Mouse (Mus musculus) limb, embryonic 12.5 days (tissue): ENCODE measurements around the gene Slc47a2. TPM values are rescaled to one million over a fixed set of nuclear protein-coding genes. Genes with fewer than 3 reads are reported as not detected.

Experiments used
- ATAC-seq: fragments of 200-750 bp; cut with Nextera tagmentation; 2 replicates; pipeline ENCODE4 v1.8.0; 2017; ENCODE audit warnings: low read depth, moderate TSS enrichment; ENCODE audit not compliant: insufficient number of reproducible peaks, insufficient read depth, low FRiP score, low TSS enrichment
- H3K27ac ChIP-seq: fragments of 300-500 bp; sonication (generic); 2 replicates; pipeline ENCODE4 v1.5.1; 2016; ENCODE audit warnings: mild to moderate bottlenecking, moderate library complexity
- H3K27me3 ChIP-seq: fragments of 300-500 bp; sonication (generic); 2 replicates; pipeline ENCODE4 v1.6.1; 2016; ENCODE audit warnings: mild to moderate bottlenecking, moderate library complexity
- H3K36me3 ChIP-seq: fragments of 300-500 bp; sonication (generic); 2 replicates; pipeline ENCODE4 v1.6.1; 2016; ENCODE audit warnings: mild to moderate bottlenecking, moderate library complexity
- H3K4me1 ChIP-seq: fragments of 300-500 bp; sonication (generic); replicated peaks from 2 replicates; pipeline ENCODE4 v1.6.1; 2016
- H3K4me2 ChIP-seq: fragments of 300-500 bp; sonication (generic); 2 replicates; pipeline ENCODE4 v1.6.1; 2016; ENCODE audit warnings: mild to moderate bottlenecking, moderate library complexity
- H3K4me3 ChIP-seq: fragments of 300-500 bp; sonication (generic); replicated peaks from 2 replicates; pipeline ENCODE4 v1.5.1; 2016; ENCODE audit warnings: mild to moderate bottlenecking
- H3K9ac ChIP-seq: fragments of 300-500 bp; sonication (generic); replicated peaks from 2 replicates; pipeline ENCODE4 v1.6.1; 2016; ENCODE audit warnings: mild to moderate bottlenecking, moderate library complexity
- H3K9me3 ChIP-seq: fragments of 300-500 bp; sonication (generic); 2 replicates; pipeline ENCODE4 v1.6.1; 2016; ENCODE audit warnings: mild to moderate bottlenecking, moderate library complexity
- WGBS: fragments of 180-500 bp; shearing (Covaris S2); methylation state at CpG from one replicate; pipeline ENCODE4 v1.1.7; 2016; 5-methylcytosine and 5-hydroxymethylcytosine counted together
- polyA plus RNA-seq: library from polyadenylated mRNA; unstranded; fragments of >200 nt; fragmentation: Nextera tagmentation; extraction: Ambion mirVana; gene quantifications from 2 replicates; pipeline ENCODE4 v1.2.1, GENCODE M21; 2016

The Slc47a2 gene
- polyA plus RNA-seq, 1 experiment from 2014 or later, result not detected

- Histone ChIP-seq H3K9ac (peak within 1 kb of the TSS; percentile 77), H3K4me3 (peak within 1 kb of the TSS; percentile 68), H3K36me3 (peaks cover 22% of the 10 kb centered on the region), H3K4me1 (peaks cover 5% of the 10 kb centered on the region; the same call in 1 of the 2 replicates), H3K4me2 (peak within 1 kb of the TSS; percentile 78), H3K9me3 (no peaks in the 10 kb centered on the region), H3K27ac (peak within 1 kb of the TSS; percentile 92), H3K27me3 (peaks cover 4% of the 10 kb centered on the region; the same call in 1 of the 2 replicates)
- 1% methylated on average over 58 of the region's 58 CpGs for WGBS
- peak; percentile 99 for ATAC-seq
These were observed 75.8 kb downstream of the Slc47a2 start, which contains the start of gene Aldh3a2 for GRCm38 (mm10) chr11:61266551-61267533. Gene Aldh3a2, minus strand, starts transcription at chr11:61267464.

- Histone ChIP-seq H3K4me1 (peaks cover 5% of the 10 kb centered on the region; the same call in 1 of the 2 replicates), H3K4me2 (no peak overlapping the region), H3K27ac (no peak overlapping the region), H3K4me3 (no peak overlapping the region), H3K9me3 (no peaks in the 10 kb centered on the region), H3K9ac (no peak overlapping the region), H3K36me3 (peaks cover 45% of the 10 kb centered on the region), H3K27me3 (peaks cover 4% of the 10 kb centered on the region; the same call in 1 of the 2 replicates)
- WGBS, result 91% methylated on average over 1 of the region's 1 CpGs
- ATAC-seq, result no peak
These were observed 78.8 kb downstream of the Slc47a2 start for GRCm38 (mm10) chr11:61263841-61264240.

- ATAC-seq, result no peak
- Histone ChIP-seq H3K27ac (no peak overlapping the region), H3K4me3 (no peak overlapping the region), H3K4me1 (peaks cover 5% of the 10 kb centered on the region; the same call in 1 of the 2 replicates), H3K4me2 (no peak overlapping the region), H3K27me3 (no peaks in the 10 kb centered on the region), H3K9ac (no peak overlapping the region), H3K9me3 (no peaks in the 10 kb centered on the region), H3K36me3 (peaks cover 56% of the 10 kb centered on the region)
- WGBS, result 92% methylated on average over 14 of the region's 14 CpGs
These were observed 80.1 kb downstream of the Slc47a2 start for GRCm38 (mm10) chr11:61262516-61262915.

GRCm38 (mm10) chr11:61259106-61259505 is 83.6 kb downstream of the Slc47a2 start:
- no peak overlapping the region for H3K4me3 ChIP-seq
- H3K4me2 ChIP-seq, result no peak overlapping the region
- H3K27me3 ChIP-seq, result no peaks in the 10 kb centered on the region
- no peak for ATAC-seq
- peaks cover 75% of the 10 kb centered on the region for H3K36me3 ChIP-seq
- no peak overlapping the region for H3K27ac ChIP-seq
- no peaks in the 10 kb centered on the region for H3K4me1 ChIP-seq
- 93% methylated on average over 6 of the region's 6 CpGs for WGBS
- no peak overlapping the region for H3K9ac ChIP-seq
- H3K9me3 ChIP-seq, result no peaks in the 10 kb centered on the region

DNA sequence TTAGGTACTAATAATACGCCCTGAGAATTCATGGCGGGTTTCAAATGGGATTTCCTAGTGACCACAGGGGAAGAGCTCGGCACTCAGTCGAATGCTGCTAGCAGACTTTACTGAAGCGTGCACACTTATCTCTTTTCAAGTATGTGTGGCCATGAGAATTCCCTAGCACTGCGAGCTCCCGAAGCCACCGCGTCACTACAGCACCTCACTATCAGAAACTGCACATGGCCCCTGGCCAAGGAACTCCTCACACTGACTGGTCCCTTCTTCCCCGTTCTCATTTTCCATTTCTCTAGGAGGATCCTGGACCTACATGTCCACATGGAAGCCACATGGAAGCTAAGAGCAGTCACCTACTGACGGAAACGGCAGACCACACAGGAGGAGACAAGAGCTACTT is 89.9 kb downstream of the Slc47a2 start:
- Histone ChIP-seq H3K27ac (no peak overlapping the region), H3K27me3 (no peaks in the 10 kb centered on the region), H3K9ac (no peak overlapping the region), H3K36me3 (peaks cover 71% of the 10 kb centered on the region), H3K4me3 (no peak overlapping the region), H3K9me3 (no peaks in the 10 kb centered on the region), H3K4me2 (no peak overlapping the region), H3K4me1 (no peaks in the 10 kb centered on the region)
- 96% methylated on average over 12 of the region's 12 CpGs for WGBS
- no peak for ATAC-seq

DNA sequence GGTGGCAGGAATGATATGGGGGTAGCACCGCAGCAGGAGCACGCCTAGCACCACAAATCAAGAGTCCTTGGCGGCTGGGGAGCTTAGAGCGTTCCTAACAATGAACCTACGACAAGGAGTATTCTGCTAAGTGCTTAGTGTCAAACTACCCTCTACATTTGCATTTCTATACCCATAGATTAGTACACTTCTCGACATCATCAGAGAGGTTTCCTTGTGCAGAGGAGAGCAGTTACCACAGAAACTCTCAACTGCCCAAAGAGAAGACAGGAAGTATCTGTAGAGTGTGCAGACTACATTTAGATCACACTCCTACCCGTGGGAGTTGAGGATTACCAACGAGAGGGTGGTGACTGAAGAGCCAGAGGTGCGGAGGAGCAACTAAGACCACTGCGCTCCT is 90.9 kb downstream of the Slc47a2 start:
- Histone ChIP-seq H3K27ac (no peak overlapping the region), H3K9me3 (no peaks in the 10 kb centered on the region), H3K4me2 (no peak overlapping the region), H3K9ac (no peak overlapping the region), H3K27me3 (no peaks in the 10 kb centered on the region), H3K4me3 (no peak overlapping the region), H3K4me1 (no peaks in the 10 kb centered on the region), H3K36me3 (peaks cover 64% of the 10 kb centered on the region)
- no peak for ATAC-seq
- 88% methylated on average over 10 of the region's 10 CpGs for WGBS

Other genes with a start within 250 kb of the Slc47a2 start
- gene Tnfrsf13b, start 216.1 kb downstream of the Slc47a2 start, polyA plus RNA-seq, result 0.69 and 0.76 TPM in 2 replicates
- gene Usp22, start 167.8 kb downstream of the Slc47a2 start, polyA plus RNA-seq, result 196 and 199 TPM in 2 replicates
- gene Aldh3a1, start 135.3 kb downstream of the Slc47a2 start, polyA plus RNA-seq, result 0.46 and 0.47 TPM in 2 replicates
- 20.4 and 24.3 TPM in 2 replicates for gene Aldh3a2, start 75.4 kb downstream of the Slc47a2 start, polyA plus RNA-seq
- gene Slc47a1, start 35.5 kb upstream of the Slc47a2 start, polyA plus RNA-seq, result 0.08 TPM in 1 of 2 replicates, not detected in the other
- gene Rnf112, start 111.3 kb upstream of the Slc47a2 start, polyA plus RNA-seq, result 0.63 and 0.69 TPM in 2 replicates
- gene Mfap4, start 142.6 kb upstream of the Slc47a2 start, polyA plus RNA-seq, result 198 and 239 TPM in 2 replicates
- gene Mapk7, start 151.5 kb upstream of the Slc47a2 start, polyA plus RNA-seq, result 85.0 and 93.7 TPM in 2 replicates
- gene B9d1, start 162.3 kb upstream of the Slc47a2 start, polyA plus RNA-seq, result 37.5 and 38.5 TPM in 2 replicates
- gene Epn2, start 236.8 kb upstream of the Slc47a2 start, polyA plus RNA-seq, result 26.7 and 28.5 TPM in 2 replicates